Mouse (Mus musculus): ENCODE measurements at regions not wholly inside any gene's neighbourhood (a gene's known extent, or its start where the extent isn't known, plus 50 kb on each side); places are given as distances from the start of the nearest gene placed in this dataset.

DNA sequence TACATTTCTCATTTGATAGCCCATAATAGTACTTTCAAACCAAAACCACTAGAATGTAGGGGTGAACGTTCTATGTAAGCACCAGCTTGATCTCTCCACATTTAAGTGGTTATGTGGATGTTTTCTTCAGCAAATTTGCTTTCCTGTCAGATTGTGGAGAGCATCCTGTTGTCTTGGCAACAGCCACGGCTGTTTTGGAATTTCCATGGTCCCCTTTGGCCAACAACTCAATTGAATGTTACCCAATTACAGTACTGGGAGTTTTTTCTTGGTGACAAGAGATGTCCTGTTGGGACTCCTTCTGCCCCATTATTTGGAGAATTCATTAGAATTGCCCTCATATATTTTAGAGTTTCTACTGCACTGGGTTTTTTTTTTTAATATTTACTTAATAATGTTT lies 503.2 kb downstream of the Ndufa4 start:
- no peaks in the 10 kb centered on the region for H3K27me3 ChIP-seq (replicated peaks; ENCODE audit: control insufficient read depth, insufficient read depth, low read length)
- no peaks in the 10 kb centered on the region for H3K9me3 ChIP-seq (ENCODE audit: control insufficient read depth, low read length)
- H3K4me1 ChIP-seq (replicated peaks; ENCODE audit: control insufficient read depth, insufficient read depth, low read length), result no peaks in the 10 kb centered on the region
- ATAC-seq, result no peak
- H3K4me3 ChIP-seq (replicated peaks; ENCODE audit: low read length), result no peak overlapping the region
- WGBS, result 53% methylated on average over 2 of the region's 2 CpGs
- H3K36me3 ChIP-seq (ENCODE audit: control insufficient read depth, insufficient read depth), result no peaks in the 10 kb centered on the region
- no peak overlapping the region for H3K9ac ChIP-seq (replicated peaks; ENCODE audit: low read depth, low read length)
- no peak overlapping the region for H3K4me2 ChIP-seq (ENCODE audit: low read length)
- H3K27ac ChIP-seq (ENCODE audit: low read length), result no peak overlapping the region

DNA sequence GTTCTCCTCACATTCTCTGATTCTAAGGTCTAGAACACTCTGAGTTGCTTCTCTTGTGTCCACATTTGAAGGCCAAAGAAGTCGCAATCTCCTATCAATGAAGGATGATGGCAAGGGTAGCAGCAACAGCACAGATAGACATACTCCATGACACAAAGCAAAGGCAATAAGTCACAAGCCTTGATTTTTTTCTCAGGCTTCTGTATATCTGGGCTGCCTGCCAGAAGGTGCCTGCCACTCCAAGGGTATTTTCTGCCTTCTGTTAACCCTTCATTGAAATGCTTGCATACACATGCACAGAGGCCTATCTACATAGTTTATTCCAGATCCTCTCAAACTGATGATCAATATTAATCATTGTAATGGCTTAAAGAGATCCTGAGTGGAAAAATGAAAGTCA lies 548.2 kb downstream of the Ndufa4 start:
- peak; percentile 54; the same call in 1 of the 2 replicates for ATAC-seq
- no peak overlapping the region for H3K27ac ChIP-seq (ENCODE audit: low read length)

GRCm38 (mm10) chr6:11353599-11353998 lies 553.7 kb downstream of the Ndufa4 start:
- no peak overlapping the region for H3K4me3 ChIP-seq (replicated peaks; ENCODE audit: low read length)
- 77% methylated on average over 3 of the region's 3 CpGs for WGBS
- H3K27me3 ChIP-seq (replicated peaks; ENCODE audit: control insufficient read depth, insufficient read depth, low read length), result no peaks in the 10 kb centered on the region

More for the DNA sequence above, 548.2 kb downstream of the Ndufa4 start:
- Histone ChIP-seq H3K4me2 (ENCODE audit: low read length) (no peak overlapping the region), H3K27me3 (replicated peaks; ENCODE audit: control insufficient read depth, insufficient read depth, low read length) (no peaks in the 10 kb centered on the region), H3K4me1 (replicated peaks; ENCODE audit: control insufficient read depth, insufficient read depth, low read length) (peaks cover 2% of the 10 kb centered on the region; the same call in 1 of the 2 replicates), H3K4me3 (replicated peaks; ENCODE audit: low read length) (no peak overlapping the region), H3K36me3 (ENCODE audit: control insufficient read depth, insufficient read depth) (no peaks in the 10 kb centered on the region), H3K9me3 (ENCODE audit: control insufficient read depth, low read length) (no peaks in the 10 kb centered on the region), H3K9ac (replicated peaks; ENCODE audit: low read depth, low read length) (no peak overlapping the region)
- WGBS, result 71% methylated on average over 1 of the region's 1 CpGs

DNA sequence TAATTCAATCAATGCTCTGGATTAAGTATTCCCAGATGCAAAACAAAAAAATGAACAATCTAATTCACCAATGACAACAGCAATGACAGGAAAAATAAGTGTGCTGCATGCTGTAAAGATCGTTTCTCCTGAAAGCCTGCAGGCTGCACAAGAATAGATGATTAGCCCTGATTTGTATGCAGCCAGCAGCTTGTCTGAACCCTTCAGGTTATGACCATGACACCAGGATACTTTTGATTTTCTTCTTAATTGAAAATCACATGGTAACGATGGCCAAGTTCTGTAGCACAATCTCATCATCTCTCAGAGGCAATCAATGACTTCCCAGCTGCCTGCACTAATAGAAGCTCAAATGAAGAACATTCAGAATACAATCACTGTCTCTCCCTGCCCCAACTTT lies 573.2 kb downstream of the Ndufa4 start:
- Histone ChIP-seq H3K36me3 (ENCODE audit: control insufficient read depth, insufficient read depth) (no peaks in the 10 kb centered on the region), H3K9me3 (ENCODE audit: control insufficient read depth, low read length) (no peaks in the 10 kb centered on the region), H3K4me3 (replicated peaks; ENCODE audit: low read length) (no peak overlapping the region), H3K27me3 (replicated peaks; ENCODE audit: control insufficient read depth, insufficient read depth, low read length) (no peaks in the 10 kb centered on the region), H3K4me1 (replicated peaks; ENCODE audit: control insufficient read depth, insufficient read depth, low read length) (no peaks in the 10 kb centered on the region), H3K27ac (ENCODE audit: low read length) (no peak overlapping the region), H3K9ac (replicated peaks; ENCODE audit: low read depth, low read length) (no peak overlapping the region), H3K4me2 (ENCODE audit: low read length) (no peak overlapping the region)
- ATAC-seq, result no peak
- WGBS, result 20% methylated on average over 2 of the region's 2 CpGs

More at GRCm38 (mm10) chr6:11353599-11353998, 553.7 kb downstream of the Ndufa4 start:
- Histone ChIP-seq H3K4me1 (replicated peaks; ENCODE audit: control insufficient read depth, insufficient read depth, low read length) (no peaks in the 10 kb centered on the region), H3K36me3 (ENCODE audit: control insufficient read depth, insufficient read depth) (no peaks in the 10 kb centered on the region), H3K9ac (replicated peaks; ENCODE audit: low read depth, low read length) (no peak overlapping the region), H3K27ac (ENCODE audit: low read length) (no peak overlapping the region), H3K4me2 (ENCODE audit: low read length) (no peak overlapping the region), H3K9me3 (ENCODE audit: control insufficient read depth, low read length) (no peaks in the 10 kb centered on the region)
- ATAC-seq, result no peak

DNA sequence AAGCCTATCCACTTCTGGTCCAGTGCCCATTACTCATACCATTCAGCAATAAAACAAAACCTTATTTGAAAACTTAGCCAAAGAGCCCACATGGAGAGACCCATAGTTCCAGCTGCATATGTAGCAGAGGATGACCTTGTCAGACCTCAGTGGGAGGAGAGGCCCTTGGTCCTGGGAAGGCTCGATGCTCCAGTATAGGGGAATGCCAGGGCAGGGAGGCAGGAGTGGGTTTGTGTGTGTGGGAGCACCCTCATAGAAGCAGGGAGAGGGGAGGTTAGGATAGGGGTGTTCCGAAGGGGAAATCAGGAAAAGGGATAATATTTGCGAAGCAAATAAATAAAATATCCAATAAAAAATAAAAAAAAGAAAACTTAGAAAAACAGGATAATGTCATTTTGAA lies 593.6 kb downstream of the Ndufa4 start:
- no peak for ATAC-seq
- H3K9me3 ChIP-seq (ENCODE audit: control insufficient read depth, low read length), result no peaks in the 10 kb centered on the region
- no peaks in the 10 kb centered on the region for H3K36me3 ChIP-seq (ENCODE audit: control insufficient read depth, insufficient read depth)
- no peaks in the 10 kb centered on the region for H3K4me1 ChIP-seq (replicated peaks; ENCODE audit: control insufficient read depth, insufficient read depth, low read length)
- H3K9ac ChIP-seq (replicated peaks; ENCODE audit: low read depth, low read length), result no peak overlapping the region
- no peaks in the 10 kb centered on the region for H3K27me3 ChIP-seq (replicated peaks; ENCODE audit: control insufficient read depth, insufficient read depth, low read length)
- H3K27ac ChIP-seq (ENCODE audit: low read length), result no peak overlapping the region
- H3K4me2 ChIP-seq (ENCODE audit: low read length), result no peak overlapping the region
- 68% methylated on average over 3 of the region's 3 CpGs for WGBS
- no peak overlapping the region for H3K4me3 ChIP-seq (replicated peaks; ENCODE audit: low read length)

DNA sequence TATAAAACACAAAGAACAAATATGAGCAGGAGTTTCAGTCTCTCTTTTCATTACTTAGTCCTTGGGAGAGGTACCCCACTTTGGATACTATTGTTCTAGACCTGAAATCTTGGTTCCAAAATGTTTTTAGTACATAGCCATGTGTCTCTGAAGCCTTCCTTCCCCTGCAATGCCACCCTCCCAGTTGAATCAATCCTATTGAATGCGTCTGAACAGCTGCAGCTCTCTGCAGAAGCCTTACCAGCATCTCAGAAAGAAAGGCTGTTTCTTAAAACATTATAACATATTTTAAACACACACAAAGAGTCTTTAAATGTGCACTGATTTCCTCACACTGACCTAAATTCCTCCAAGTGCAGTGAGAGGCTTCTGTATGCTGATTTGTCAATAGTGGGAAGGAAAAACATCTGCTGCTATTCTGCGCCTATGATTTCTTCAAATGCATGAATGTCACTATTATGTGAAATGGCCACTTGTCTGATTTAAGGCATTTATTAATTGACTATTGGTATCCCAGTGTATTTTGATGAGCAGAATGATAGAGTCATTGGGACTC lies 601.2 kb downstream of the Ndufa4 start:
- Histone ChIP-seq H3K4me1 (replicated peaks; ENCODE audit: control insufficient read depth, insufficient read depth, low read length) (no peaks in the 10 kb centered on the region), H3K4me2 (ENCODE audit: low read length) (no peak overlapping the region), H3K9ac (replicated peaks; ENCODE audit: low read depth, low read length) (no peak overlapping the region), H3K4me3 (replicated peaks; ENCODE audit: low read length) (no peak overlapping the region), H3K36me3 (ENCODE audit: control insufficient read depth, insufficient read depth) (no peaks in the 10 kb centered on the region), H3K27me3 (replicated peaks; ENCODE audit: control insufficient read depth, insufficient read depth, low read length) (no peaks in the 10 kb centered on the region), H3K9me3 (ENCODE audit: control insufficient read depth, low read length) (no peaks in the 10 kb centered on the region), H3K27ac (ENCODE audit: low read length) (no peak overlapping the region)
- ATAC-seq, result peak; percentile 68
- WGBS, result 68% methylated on average over 2 of the region's 2 CpGs

GRCm38 (mm10) chr6:11283990-11284389 lies 623.3 kb downstream of the Ndufa4 start:
- ATAC-seq, result no peak
- no peaks in the 10 kb centered on the region for H3K4me1 ChIP-seq (replicated peaks; ENCODE audit: control insufficient read depth, insufficient read depth, low read length)

GRCm38 (mm10) chr6:11275214-11275613 lies 632.1 kb downstream of the Ndufa4 start:
- Histone ChIP-seq H3K27ac (ENCODE audit: low read length) (no peak overlapping the region), H3K9ac (replicated peaks; ENCODE audit: low read depth, low read length) (no peak overlapping the region), H3K36me3 (ENCODE audit: control insufficient read depth, insufficient read depth) (no peaks in the 10 kb centered on the region), H3K4me3 (replicated peaks; ENCODE audit: low read length) (no peak overlapping the region), H3K27me3 (replicated peaks; ENCODE audit: control insufficient read depth, insufficient read depth, low read length) (no peaks in the 10 kb centered on the region), H3K4me1 (replicated peaks; ENCODE audit: control insufficient read depth, insufficient read depth, low read length) (no peaks in the 10 kb centered on the region), H3K9me3 (ENCODE audit: control insufficient read depth, low read length) (no peaks in the 10 kb centered on the region), H3K4me2 (ENCODE audit: low read length) (no peak overlapping the region)
- ATAC-seq, result no peak
- 77% methylated on average over 3 of the region's 3 CpGs for WGBS

More at GRCm38 (mm10) chr6:11283990-11284389, 623.3 kb downstream of the Ndufa4 start:
- H3K4me2 ChIP-seq (ENCODE audit: low read length), result no peak overlapping the region
- H3K36me3 ChIP-seq (ENCODE audit: control insufficient read depth, insufficient read depth), result no peaks in the 10 kb centered on the region
- H3K9ac ChIP-seq (replicated peaks; ENCODE audit: low read depth, low read length), result no peak overlapping the region
- 0% methylated on average over 2 of the region's 2 CpGs for WGBS
- H3K27me3 ChIP-seq (replicated peaks; ENCODE audit: control insufficient read depth, insufficient read depth, low read length), result no peaks in the 10 kb centered on the region
- H3K9me3 ChIP-seq (ENCODE audit: control insufficient read depth, low read length), result no peaks in the 10 kb centered on the region
- no peak overlapping the region for H3K4me3 ChIP-seq (replicated peaks; ENCODE audit: low read length)
- H3K27ac ChIP-seq (ENCODE audit: low read length), result no peak overlapping the region
